Mouse (Mus musculus): ENCODE data around the gene AI837181.

The AI837181 gene

GRCm38 (mm10) chr19:5414534-5414957, 10.4 kb upstream of the AI837181 start:
- no peak for DNase-seq (ENCODE audit: low spot score)

DNA sequence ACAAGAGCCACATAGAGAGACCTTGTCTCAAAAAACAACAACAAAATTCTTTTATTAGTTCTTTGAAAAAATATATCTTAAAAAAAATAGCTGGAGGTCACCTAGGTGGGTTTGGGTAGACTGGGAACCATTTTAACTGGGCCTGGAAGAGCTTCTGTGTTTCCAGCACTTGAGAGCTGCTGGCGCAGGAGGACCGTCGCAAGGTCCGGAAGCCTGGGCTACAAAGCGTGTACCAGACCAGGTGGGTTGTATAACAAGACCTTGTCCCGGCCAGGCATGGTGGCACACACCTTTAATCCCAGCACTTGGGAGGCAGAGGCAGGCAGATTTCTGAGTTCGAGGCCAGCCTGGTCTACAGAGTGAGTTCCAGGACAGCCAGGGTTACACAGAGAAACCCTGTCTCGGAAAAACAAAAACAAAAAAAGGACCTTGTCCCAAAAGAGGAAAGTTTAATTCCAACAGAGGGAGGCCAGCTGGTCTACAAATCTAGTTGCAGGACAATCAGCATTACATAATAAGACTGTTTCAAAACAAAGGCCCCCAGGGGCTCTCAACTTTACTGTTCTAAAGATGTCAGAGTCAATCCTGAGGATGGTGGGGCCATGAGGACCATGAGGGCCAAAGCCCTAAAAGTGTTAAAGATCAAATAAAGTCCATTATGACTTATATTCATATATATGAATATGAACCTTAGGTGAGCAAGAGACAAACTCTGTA, 6.0 kb upstream of the AI837181 start:
- DNase-seq (ENCODE audit: low spot score), result no peak

DNA sequence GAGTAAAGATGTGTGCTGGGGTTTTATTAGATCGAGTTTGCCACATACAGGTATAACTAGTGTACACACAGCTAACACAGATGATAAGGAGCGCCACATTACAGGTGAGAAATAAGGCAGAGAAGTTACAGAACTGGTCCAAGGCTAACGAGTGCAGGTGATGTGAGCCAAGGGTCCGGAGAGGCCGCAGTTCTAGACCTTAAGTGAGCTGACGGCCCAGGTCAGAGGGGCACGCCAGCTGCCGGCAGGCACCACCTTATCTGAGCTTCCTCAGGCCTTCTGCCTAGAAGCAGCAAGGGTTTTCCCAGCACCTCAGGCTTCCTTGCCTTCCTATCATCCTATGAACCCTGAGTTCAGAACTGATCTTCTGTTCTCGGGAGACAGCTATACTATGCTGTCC, 5.3 kb upstream of the AI837181 start:
- DNase-seq (ENCODE audit: low spot score), result no peak

GRCm38 (mm10) chr19:5420579-5420978, 4.4 kb upstream of the AI837181 start:
- DNase-seq (ENCODE audit: low spot score), result no peak

GRCm38 (mm10) chr19:5421784-5422183, 3.2 kb upstream of the AI837181 start:
- DNase-seq (ENCODE audit: low spot score), result no peak

DNA sequence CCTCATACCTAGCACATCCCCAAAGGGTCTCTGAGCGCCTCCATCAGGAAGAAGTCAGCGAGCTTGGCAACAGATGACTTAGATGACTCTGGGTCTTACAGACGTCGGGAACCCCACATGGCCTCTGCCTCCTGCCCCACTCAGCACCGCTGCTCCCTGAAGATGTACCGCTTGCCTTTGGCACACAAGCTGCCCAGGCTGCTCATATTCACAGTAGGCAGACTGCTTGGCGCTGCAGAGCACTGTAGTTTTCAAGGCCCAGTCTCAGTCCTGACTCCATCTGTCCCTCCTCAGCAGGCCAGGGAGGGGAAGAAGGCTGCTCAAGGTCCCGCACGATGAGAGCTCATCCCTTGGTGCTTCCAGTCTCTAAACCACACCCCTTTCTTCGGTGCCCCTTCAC, 2.7 kb upstream of the AI837181 start:
- no peak for DNase-seq (ENCODE audit: low spot score)

- DNase-seq (ENCODE audit: low spot score), result no peak
These were observed 2.0 kb upstream of the AI837181 start for GRCm38 (mm10) chr19:5422895-5423443.

- no peak for DNase-seq (ENCODE audit: low spot score)
These were observed 1.4 kb upstream of the AI837181 start for GRCm38 (mm10) chr19:5423561-5423960.

DNA sequence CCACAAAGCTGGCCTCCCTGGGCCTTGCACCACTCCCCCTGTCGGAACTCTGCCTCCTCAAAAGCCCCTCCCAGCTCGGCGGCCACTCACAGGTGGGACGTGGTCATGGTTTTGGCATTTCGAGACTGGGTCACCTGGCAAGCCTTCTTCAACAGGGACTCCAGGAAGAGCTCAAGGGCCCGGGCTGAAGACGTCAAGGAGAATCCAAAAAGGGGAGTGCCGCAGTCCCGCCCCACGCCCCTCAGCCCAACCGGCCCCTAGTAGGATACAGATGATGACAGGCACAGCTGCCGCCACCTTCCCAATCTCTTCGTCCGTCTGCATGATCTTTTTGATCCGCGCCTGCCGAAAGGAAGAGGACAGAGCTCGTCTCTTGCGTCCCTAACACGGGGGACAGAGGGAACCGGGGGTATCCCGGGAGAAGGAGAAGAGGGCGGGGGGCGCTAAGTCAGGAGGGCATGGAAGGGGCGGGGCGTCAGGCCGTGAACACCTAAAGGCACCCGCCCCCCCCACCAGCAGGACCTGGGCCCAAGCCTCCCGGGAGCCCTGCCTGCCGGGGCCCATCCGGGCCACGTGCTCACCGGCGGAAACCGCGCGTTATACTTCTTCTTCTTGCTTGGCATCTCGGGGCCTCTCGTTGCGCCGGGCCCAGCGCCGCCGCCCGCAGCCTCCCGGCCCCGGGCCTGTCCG, 707 bp upstream of the AI837181 start:
- peak; percentile 81 for DNase-seq (ENCODE audit: low spot score)

GRCm38 (mm10) chr19:5425906-5426565, 1.1 kb downstream of the AI837181 start:
- no peak for DNase-seq (ENCODE audit: low spot score)

DNA sequence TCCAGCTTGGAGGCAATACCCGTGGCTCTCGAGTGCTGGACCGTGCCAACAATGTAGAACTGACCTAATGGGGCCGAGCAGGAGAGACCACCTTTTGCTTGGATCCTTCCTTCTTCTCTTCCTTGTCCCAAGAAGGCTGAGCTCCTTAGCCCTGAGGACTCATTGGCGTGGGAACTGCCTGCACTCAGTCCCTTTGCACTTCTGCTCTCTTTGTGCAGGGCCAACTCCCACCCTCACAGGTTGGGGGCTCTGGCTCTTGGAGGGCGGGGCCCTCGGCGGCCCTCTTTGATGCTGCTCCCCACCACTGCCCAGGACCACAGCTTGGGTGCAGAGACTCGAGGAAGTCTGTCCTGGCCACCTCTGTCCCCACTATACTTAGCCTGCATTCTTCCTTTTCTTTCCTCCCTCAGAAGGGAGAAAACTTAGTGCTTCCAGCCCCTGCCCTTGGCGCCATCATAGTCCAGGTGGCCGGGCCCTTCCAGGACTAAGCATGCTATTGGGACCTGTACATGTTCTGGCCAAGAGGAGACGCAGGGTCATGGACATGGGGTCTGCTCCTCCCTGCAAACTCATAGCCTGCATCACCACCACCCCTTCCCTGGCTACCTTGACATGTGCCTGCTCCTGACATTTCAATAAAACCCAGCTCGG, 1.8 kb downstream of the AI837181 start:
- no peak for DNase-seq (ENCODE audit: low spot score)

DNA sequence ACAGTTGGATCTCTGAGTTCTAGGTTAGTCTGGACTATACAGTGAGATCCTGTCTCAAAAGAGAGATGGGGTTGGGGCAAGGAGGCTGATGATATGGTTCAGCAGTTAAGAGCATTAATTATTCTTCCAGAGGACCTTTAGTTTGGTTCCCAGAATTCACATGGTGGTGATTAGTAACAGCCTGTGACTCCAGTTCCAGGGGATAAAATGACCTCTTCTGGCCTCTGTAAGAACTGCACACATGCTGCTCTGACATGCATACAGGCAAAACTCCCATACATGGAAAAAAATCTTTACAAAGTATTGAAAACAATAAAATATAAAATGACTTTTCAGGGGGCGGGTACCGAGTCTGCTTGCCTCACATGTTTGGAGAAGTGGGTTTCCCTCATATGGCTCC, 3.1 kb downstream of the AI837181 start:
- DNase-seq (ENCODE audit: low spot score), result peak; percentile 70

DNA sequence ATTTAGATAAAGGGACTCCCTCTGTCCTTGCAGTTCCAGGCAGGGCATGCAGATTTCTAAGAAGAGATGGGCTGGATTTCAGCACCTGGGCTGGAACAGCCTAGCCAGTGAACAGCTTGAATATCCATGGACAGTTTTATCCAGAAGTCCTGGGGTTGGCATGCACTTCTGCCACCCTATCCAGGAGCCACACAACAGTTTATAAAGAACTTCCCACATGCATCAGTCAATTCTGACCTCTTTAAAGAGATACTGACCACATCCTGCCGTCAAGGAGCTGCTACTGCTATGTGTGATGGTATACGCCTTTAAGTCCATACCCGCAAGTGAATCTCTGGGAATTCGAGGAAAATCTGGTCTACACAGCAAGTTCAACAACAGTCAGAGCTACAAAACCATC, 4.3 kb downstream of the AI837181 start:
- DNase-seq (ENCODE audit: low spot score), result no peak

DNA sequence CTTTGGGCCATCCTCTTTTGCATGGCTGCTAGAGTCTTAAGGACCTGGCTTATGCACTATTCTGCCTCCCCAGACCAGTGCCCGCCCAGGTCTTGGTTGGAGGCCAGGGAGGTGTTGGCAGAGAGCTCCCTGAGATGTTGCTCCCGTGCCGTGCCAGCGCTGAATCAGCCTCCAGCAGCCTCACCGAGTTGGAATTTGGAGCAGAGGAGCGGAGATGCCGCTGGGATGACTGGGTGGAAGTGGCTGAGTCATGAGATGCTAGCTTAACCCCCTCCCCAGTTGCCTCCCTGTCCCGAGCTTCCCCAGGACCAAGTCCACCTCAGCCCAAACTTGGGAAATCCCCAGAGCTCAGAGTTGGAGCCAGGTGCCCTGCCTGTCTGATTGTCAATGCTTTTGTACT, 4.9 kb downstream of the AI837181 start:
- DNase-seq (ENCODE audit: low spot score), result no peak

- DNase-seq (ENCODE audit: low spot score), result no peak
These were observed 5.5 kb downstream of the AI837181 start for GRCm38 (mm10) chr19:5430408-5430807.

GRCm38 (mm10) chr19:5431911-5432464, 7.0 kb downstream of the AI837181 start:
- DNase-seq (ENCODE audit: low spot score), result no peak

GRCm38 (mm10) chr19:5432992-5433852, 8.3 kb downstream of the AI837181 start:
- peak; percentile 72 for DNase-seq (ENCODE audit: low spot score)

DNA sequence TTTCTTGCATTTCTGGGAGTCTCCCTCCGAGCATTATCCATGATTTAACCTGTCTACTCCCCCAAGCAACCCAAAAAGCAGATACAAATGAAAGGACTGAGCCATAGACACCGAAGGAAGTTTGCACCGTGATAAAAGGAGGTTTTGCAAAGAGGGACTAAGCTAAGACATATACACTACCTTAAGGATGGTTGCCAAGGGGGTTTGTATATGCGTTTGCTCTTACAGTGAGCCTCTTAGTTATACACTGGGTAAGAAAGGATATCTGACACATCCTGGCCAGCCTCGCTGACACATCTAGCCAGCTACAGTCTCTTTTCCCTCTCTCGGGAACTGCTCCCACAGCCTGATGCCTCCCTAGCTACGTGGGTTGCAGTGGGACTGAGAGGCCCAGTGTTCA, 9.0 kb downstream of the AI837181 start:
- no peak for DNase-seq (ENCODE audit: low spot score)

GRCm38 (mm10) chr19:5444371-5444908, 19.5 kb downstream of the AI837181 start:
- no peak for DNase-seq (ENCODE audit: low spot score)

- no peak for DNase-seq (ENCODE audit: low spot score)
These were observed 20.0 kb downstream of the AI837181 start for GRCm38 (mm10) chr19:5444954-5445353.

DNA sequence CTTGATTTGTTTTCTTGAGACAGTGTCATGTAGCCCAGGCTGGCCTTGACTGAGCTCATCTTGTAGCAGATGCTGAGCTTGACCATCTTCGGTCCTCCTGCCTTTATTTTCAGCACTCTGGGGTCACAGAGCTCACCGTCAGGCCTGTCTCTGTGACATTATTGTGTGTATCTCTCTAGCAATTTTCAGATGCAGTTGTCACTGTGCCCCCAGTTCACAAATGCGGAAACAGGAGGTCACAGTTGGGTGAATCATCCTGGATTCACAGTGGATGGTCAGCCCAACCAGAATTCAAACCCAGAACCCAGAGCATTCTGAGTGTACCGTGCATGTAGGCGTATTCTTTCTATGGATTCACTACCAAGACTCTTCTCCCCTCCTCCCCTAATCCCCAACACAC, 20.8 kb downstream of the AI837181 start:
- no peak for DNase-seq (ENCODE audit: low spot score)

Measured in embryo, embryonic 10.5 days (tissue).